Mouse (Mus musculus) cerebellum, adult 2 months (tissue): ENCODE measurements around the gene Pms2. TPM values are rescaled to one million over a fixed set of nuclear protein-coding genes. Genes with fewer than 3 reads are reported as not detected.

Source experiments
- DNase-seq, 2 experiments: peaks; one replicate each; pipeline ENCODE4 v3.0.0; 2021
- H3K27ac ChIP-seq: fragments of 200-500 bp; 2 replicates; pipeline ENCODE4 v1.5.1; 2012; ENCODE audit warnings: low read length, control low read depth, inconsistent platforms; ENCODE audit not compliant: insufficient read depth
- H3K27me3 ChIP-seq: fragments of 200-500 bp; 2 replicates; pipeline ENCODE4 v1.6.1; 2012; ENCODE audit warnings: inconsistent platforms, mild to moderate bottlenecking, low read length, moderate library complexity; ENCODE audit not compliant: control insufficient read depth, insufficient read depth
- H3K4me1 ChIP-seq: fragments of 200-500 bp; 2 replicates; pipeline ENCODE4 v1.6.1; 2011; ENCODE audit warnings: low read length; ENCODE audit not compliant: control insufficient read depth, insufficient read depth
- H3K4me3 ChIP-seq: fragments of 200-500 bp; replicated peaks from 2 replicates; pipeline ENCODE3; 2011; ENCODE audit warnings: mild to moderate bottlenecking, low read depth, low read length, control low read depth; ENCODE audit not compliant: insufficient read depth
- CTCF ChIP-seq: fragments of 200-500 bp; IDR thresholded peaks from 2 replicates; pipeline ENCODE4 v1.5.1; 2011; ENCODE audit warnings: low read depth, mild to moderate bottlenecking, control low read depth, low read length, moderate library complexity, borderline replicate concordance; ENCODE audit not compliant: insufficient read depth
- POLR2A ChIP-seq: fragments of 200-500 bp; IDR thresholded peaks from 2 replicates; pipeline ENCODE4 v1.6.1; 2011; ENCODE audit warnings: low read length, control low read depth, borderline replicate concordance; ENCODE audit not compliant: insufficient read depth
- WGBS: fragments of 180-500 bp; shearing (Covaris S2); methylation state at CpG from one replicate; pipeline ENCODE4 v1.1.7; 2018; 5-methylcytosine and 5-hydroxymethylcytosine counted together
- polyA plus RNA-seq: library from polyadenylated mRNA; depleted of rRNA; stranded (reverse); fragments of >200 nt; gene quantifications from 2 replicates; pipeline ENCODE4 v1.2.3, GENCODE M21; 2012

The Pms2 gene
- polyA plus RNA-seq, 1 experiment = 17.2 TPM

DNA sequence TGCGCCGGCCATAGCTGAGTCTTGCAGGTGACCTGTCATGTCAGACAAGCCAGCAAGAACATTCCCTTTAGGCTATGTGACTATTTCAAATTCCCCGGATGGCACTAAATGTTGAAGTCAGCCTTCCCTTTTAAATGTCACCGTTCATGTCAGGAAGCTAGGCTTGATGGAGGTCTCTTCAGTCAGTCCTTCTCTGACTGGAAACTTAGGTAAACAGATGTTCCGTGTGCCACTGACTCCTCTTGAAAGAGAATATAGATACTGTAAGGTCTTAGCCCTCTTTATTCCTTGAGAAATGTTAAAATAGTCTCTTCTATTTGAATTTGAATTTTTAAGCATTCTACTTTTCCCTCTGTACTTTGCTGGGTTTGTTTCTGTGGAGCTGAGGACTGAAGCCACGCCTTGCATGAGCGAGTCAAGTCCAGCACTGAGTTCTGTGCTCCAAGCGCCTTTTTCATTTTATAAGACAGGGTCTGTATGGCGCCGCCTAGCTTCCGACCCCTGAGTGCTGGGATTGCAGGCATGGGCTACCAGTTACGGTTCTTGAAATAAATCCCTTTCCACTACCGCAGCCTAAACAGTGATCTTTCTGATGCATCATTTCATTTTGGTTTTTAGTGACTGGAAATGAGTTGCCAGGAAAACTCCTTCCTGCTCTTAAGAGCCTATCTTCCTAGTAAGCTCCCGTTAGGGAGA lies 12.0 kb upstream of the Pms2 start, which contains the start of gene Ankrd61:
Gene Ankrd61 (minus strand): TSS at position 51 of the 696 bp plus-strand sequence.
- H3K27ac ChIP-seq = no peak within 1 kb of the TSS
- 88% methylated on average over 14 of the region's 14 CpGs for WGBS

DNA sequence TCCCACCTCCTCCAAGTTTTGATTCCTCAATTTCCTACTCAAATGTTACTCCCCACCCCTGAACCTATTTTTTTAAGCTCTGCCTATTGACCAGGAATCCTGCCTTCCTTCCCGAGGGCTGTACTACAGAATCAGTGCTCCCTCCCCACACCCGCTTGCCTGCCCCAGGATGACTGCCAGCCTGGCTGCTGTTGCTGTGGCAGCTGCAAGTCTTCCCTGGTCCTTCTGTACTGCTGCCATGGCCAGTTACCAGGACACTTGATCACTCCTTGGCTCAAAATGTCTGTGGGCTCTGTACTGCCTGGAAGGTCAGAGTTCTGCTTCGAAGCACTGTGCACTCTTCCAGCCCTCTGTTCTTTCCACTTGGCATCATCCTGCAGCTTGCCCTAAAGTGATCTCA lies 7.7 kb upstream of the Pms2 start:
- WGBS = 15% methylated on average over 3 of the region's 3 CpGs

More for the DNA sequence above, 12.0 kb upstream of the Pms2 start, which contains the start of gene Ankrd61:
- DNase-seq = no peak
- no peaks in the 10 kb centered on the region for H3K27me3 ChIP-seq
- no peaks in the 10 kb centered on the region for H3K4me1 ChIP-seq
- H3K4me3 ChIP-seq = no peak within 1 kb of the TSS
- TF ChIP-seq POLR2A = no peak
- no peak for TF ChIP-seq CTCF

DNA sequence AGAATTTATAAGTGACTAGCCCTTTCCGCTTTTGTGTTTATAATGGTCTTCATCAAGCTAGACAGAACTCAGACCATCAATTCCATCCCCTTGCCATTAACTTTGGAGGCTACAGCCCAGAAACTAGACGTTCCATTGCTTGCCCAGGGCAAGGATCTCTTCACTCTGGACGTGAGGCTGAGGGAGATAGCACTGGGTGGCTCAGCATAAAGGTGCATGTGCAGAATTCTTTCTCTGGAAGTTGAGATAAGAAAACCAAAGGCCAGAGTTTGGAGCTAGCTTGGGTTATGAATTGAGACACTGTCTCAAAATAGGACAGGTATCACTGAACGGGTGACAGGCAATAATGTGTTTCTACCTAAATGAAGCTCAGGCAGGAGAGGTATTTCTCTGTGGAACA lies 6.0 kb upstream of the Pms2 start:
- Histone ChIP-seq H3K27ac (no peak overlapping the region), H3K27me3 (no peaks in the 10 kb centered on the region), H3K4me3 (no peak overlapping the region), H3K4me1 (no peaks in the 10 kb centered on the region; the same call in 1 of the 2 replicates)
- no peak for DNase-seq
- TF ChIP-seq POLR2A (no peak), CTCF (no peak)
- 90% methylated on average over 4 of the region's 4 CpGs for WGBS

More for the DNA sequence above, 7.7 kb upstream of the Pms2 start:
- no peak overlapping the region for H3K4me3 ChIP-seq
- DNase-seq = peak in 1 of 2 experiments; percentile 21
- H3K27me3 ChIP-seq = no peaks in the 10 kb centered on the region
- no peaks in the 10 kb centered on the region for H3K4me1 ChIP-seq
- no peak overlapping the region for H3K27ac ChIP-seq
- TF ChIP-seq POLR2A = no peak
- no peak for TF ChIP-seq CTCF

DNA sequence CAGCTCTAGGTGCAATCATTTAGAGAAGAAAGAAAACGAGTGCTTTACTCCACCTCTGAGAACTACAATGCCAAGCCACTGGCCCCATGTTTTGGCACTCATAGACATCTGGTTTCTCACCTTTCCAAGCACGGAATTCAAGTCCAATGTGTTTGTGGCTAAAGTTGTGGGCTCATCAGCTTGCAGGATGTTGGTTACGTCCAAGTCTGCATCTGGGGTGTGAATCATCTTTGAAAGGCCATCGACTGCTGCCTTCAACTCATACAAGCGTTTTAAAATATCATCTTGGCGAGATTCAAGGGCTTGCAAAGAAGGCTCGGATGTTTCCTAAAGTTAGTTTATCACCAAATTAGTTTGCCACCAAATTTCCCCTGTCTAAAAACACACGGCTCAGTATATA lies 3.3 kb upstream of the Pms2 start:
- Histone ChIP-seq H3K4me3 (no peak overlapping the region), H3K27me3 (no peaks in the 10 kb centered on the region), H3K4me1 (no peaks in the 10 kb centered on the region; the same call in 1 of the 2 replicates), H3K27ac (no peak overlapping the region)
- WGBS = 84% methylated on average over 8 of the region's 8 CpGs
- DNase-seq = no peak
- TF ChIP-seq CTCF (no peak), POLR2A (no peak)

DNA sequence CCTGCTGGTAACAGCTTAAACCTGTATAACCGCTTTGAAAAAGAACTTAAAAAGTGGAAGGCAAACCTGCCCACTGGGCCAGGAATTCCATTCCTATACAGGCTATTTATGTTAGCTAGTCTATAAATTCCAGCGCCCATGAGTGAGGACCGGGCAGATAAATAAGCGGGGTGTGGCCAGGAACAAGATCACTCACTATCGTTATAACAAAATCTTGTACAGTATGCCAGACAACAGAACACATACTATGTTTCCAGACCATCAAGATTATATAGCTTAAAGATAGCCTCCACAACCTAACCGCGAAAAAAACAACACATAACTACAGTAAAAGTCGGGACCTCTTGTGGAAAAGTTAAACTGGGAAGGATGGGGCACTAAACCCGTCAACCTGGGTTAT lies 838 bp upstream of the Pms2 start:
- H3K4me3 ChIP-seq = peak overlapping the region; percentile 76
- H3K27ac ChIP-seq = no peak overlapping the region
- H3K27me3 ChIP-seq = no peaks in the 10 kb centered on the region
- 2% methylated on average over 9 of the region's 9 CpGs for WGBS
- no peak for DNase-seq
- TF ChIP-seq POLR2A = no peak
- no peak for TF ChIP-seq CTCF
- H3K4me1 ChIP-seq = no peaks in the 10 kb centered on the region; the same call in 1 of the 2 replicates

DNA sequence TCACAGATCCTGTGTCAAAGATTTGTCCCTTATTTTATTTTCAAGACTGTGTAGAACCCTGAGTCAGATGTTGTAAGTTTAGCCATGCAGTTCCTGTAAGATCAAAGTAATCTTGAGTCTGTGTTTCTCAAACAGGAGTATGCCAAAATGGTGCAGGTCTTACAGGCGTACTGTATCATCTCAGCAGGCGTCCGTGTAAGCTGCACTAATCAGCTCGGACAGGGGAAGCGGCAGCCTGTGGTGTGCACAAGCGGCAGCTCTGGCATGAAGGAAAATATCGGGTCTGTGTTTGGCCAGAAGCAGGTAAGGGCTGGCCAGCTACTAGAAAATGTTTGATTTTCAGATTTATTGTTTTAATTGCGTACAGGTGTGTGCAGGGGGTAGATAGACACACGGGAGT lies 6.5 kb downstream of the Pms2 start:
- no peak overlapping the region for H3K27ac ChIP-seq
- 38% methylated on average over 9 of the region's 9 CpGs for WGBS
- TF ChIP-seq POLR2A = no peak
- TF ChIP-seq CTCF = no peak
- no peaks in the 10 kb centered on the region for H3K27me3 ChIP-seq
- no peak for DNase-seq
- H3K4me3 ChIP-seq = no peak overlapping the region
- H3K4me1 ChIP-seq = peaks cover 2% of the 10 kb centered on the region; the same call in 1 of the 2 replicates

DNA sequence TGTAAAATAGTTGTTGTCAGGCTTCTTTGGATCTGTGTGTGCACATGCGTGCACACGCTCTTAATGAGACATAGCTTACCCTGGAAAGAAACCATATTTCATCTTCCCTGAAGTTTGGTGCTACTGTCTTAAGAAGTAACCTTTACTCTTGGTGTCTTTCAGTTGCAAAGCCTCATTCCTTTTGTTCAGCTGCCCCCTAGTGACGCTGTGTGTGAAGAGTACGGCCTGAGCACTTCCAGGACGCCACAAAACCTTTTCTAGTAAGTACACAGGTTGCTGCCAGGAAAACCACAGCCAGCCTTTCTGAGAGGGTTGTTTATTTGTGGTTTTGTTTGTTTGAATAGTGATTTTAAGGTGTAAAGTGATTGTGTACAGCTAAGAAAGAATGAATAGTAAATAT lies 7.7 kb downstream of the Pms2 start:
- Histone ChIP-seq H3K27me3 (no peaks in the 10 kb centered on the region), H3K4me1 (peaks cover 2% of the 10 kb centered on the region; the same call in 1 of the 2 replicates), H3K27ac (no peak overlapping the region), H3K4me3 (no peak overlapping the region)
- 48% methylated on average over 5 of the region's 5 CpGs for WGBS
- peak in 1 of 2 experiments; percentile 24 for DNase-seq
- TF ChIP-seq POLR2A (no peak), CTCF (peak; percentile 44; the same call in 1 of the 2 replicates)

DNA sequence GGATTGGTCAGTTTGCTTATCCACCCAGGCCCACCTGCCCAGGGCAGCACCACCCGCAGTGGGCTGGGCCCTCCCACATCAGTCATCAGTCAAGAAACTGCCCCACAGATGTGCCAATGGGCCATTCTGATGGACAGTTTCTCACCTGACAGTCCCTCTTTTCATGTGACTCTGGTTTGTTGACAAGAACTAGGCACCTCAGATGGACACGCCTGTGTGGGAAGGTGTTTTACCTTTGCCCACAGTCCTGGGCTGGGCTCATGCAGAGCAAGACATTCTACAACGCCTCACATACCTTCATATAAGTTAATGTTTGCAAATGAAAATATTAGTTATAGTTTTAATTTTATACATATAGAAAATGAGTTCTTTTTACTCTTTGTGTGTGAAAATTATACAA lies 8.4 kb downstream of the Pms2 start:
- H3K4me3 ChIP-seq = no peak overlapping the region
- WGBS = over 99% methylated on average over 3 of the region's 3 CpGs
- no peaks in the 10 kb centered on the region for H3K27me3 ChIP-seq
- no peak overlapping the region for H3K27ac ChIP-seq
- DNase-seq = no peak
- no peak for TF ChIP-seq POLR2A
- TF ChIP-seq CTCF = no peak
- peaks cover 2% of the 10 kb centered on the region; the same call in 1 of the 2 replicates for H3K4me1 ChIP-seq
